Mouse (Mus musculus) testis, adult 2 months (tissue): ENCODE results near the gene Clcnka. TPM values are rescaled to one million over a fixed set of nuclear protein-coding genes. Genes with fewer than 3 reads are reported as not detected.
A peak's percentile ranks its signal among the peaks of the same experiment; 100 is the strongest.

ENCODE experiments used
- H3K27ac ChIP-seq: fragments of 200-500 bp; 2 replicates; pipeline ENCODE4 v1.5.1; 2012; ENCODE audit warnings: low read depth, low read length; ENCODE audit not compliant: control insufficient read depth, insufficient read depth
- H3K27me3 ChIP-seq: fragments of 200-500 bp; 2 replicates; pipeline ENCODE4 v1.6.1; 2012; ENCODE audit warnings: mild to moderate bottlenecking, low read length, moderate library complexity; ENCODE audit not compliant: control insufficient read depth, insufficient read depth
- H3K36me3 ChIP-seq: fragments of 200-500 bp; 2 replicates; pipeline ENCODE4 v1.6.1; 2012; ENCODE audit warnings: mild to moderate bottlenecking, low read length; ENCODE audit not compliant: control insufficient read depth, insufficient read depth
- H3K4me1 ChIP-seq: fragments of 200-500 bp; 2 replicates; pipeline ENCODE4 v1.6.1; 2012; ENCODE audit warnings: low read length; ENCODE audit not compliant: control insufficient read depth, insufficient read depth
- H3K4me3 ChIP-seq: fragments of 200-500 bp; 2 replicates; pipeline ENCODE4 v1.5.1; 2012; ENCODE audit warnings: low read depth, mild to moderate bottlenecking, low read length, moderate library complexity, mixed read lengths; ENCODE audit not compliant: control insufficient read depth
- CTCF ChIP-seq: fragments of 200-500 bp; IDR thresholded peaks from 2 replicates; pipeline ENCODE4 v1.5.1; 2012; ENCODE audit warnings: low read depth, mild to moderate bottlenecking, inconsistent platforms, low read length, moderate library complexity; ENCODE audit not compliant: control insufficient read depth, insufficient read depth, insufficient replicate concordance
- POLR2A ChIP-seq: fragments of 200-500 bp; IDR thresholded peaks from 2 replicates; pipeline ENCODE4 v1.6.1; 2012; ENCODE audit warnings: low read depth, mild to moderate bottlenecking, inconsistent platforms, low read length, moderate library complexity; ENCODE audit not compliant: control insufficient read depth
- polyA plus RNA-seq: library from polyadenylated mRNA; depleted of rRNA; stranded (reverse); fragments of >200 nt; gene quantifications from 2 replicates; pipeline ENCODE4 v1.2.3, GENCODE M21; 2012

Gene Clcnka
- polyA plus RNA-seq, 1 experiment = 1.3 TPM

DNA sequence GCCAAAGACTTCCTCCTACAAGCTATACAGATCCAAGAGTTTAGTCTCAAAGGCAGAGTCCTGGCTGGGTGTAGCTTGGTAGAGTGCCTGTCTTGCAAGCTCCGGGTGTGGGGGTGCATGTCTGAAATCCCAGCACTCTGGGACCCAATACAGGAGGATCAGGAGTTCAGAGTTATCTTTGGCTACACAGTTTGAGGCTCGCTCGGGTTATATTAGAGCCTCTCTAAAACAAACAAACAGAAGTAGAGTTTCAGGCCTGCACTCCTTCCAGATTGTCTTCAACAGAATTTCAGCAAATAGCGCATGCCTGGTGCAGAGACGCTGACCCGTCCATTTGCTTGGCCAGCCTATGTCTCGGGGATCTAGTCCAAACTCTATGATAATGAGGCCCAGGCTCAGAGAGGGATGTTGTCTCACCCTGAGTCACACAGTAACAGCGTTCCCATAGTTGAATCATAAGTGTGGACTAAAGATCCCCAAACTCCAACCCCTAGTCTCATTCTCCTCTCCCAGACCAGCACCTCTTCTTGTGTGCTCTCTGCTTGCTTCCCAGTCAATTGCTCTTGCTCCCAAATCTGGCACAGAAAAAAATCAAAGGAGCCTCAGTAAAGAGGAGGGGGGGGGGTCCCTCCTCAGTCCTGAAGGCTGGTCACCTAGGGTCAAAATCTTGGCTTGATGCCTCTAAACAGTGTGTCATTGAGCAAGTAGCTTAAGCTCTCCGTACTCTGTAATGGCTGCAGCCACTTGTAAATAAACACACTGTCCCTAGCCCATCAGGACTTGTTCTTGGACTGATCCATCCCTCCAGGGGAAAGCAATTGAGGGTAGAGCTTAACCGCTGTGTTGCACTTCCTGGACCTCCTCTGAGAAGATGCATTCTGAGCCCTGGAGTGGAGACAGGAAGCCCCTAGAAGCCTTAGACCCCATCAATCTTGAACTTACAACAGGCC lies 28.5 kb upstream of the Clcnka start:
- no peak for TF ChIP-seq POLR2A
- no peak for TF ChIP-seq CTCF
- Histone ChIP-seq H3K36me3 (no peaks in the 10 kb centered on the region), H3K27ac (peak overlapping the region; percentile 61), H3K27me3 (no peaks in the 10 kb centered on the region), H3K4me1 (peaks cover 15% of the 10 kb centered on the region), H3K4me3 (no peak overlapping the region)

DNA sequence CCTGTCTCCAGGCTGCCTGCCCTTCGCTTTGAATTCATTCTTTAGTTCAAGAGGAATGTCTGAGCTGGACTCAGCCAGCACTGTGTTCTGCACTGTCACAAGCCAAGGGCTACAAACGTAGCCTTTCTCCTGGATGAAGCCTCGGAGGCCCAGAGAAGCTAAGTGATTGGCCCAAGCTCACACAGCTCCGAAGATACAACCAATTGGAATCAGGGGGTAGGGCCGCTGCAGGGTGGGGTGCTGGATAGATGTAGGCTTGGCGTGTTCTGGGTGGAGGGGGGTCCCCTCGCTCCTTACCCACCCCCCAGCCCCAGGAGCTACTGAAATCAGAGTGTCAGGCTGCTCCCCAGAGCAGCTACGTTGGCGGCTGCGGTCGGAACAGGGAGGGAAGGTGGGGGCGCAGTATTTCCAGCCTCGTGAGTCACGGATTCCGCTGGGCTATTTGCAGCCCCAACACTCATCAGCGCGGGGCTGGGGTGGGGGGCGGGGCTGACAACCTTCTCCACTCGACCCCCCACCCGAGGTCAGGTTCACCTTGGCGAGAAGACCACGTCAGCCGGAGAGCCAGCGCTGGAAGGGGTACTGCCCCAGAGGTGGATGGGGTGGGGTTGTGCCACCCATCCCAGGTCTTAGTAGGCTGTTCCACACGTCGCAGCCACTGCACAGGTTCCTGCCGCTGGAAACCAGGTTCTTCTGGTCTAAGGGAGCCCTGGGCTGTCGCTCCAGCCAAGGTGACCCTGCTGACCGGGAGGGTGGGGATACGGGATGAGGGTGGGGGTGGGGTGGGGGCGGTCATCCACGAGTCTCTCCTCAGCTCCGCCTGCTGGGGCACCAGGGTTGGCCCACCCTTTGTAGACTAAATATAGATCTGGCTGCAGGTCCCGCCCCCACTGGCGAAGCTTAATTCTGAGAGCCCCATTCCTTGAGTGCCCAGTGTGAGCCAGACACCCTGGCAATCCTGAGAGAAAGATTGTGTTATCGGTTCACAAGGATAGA lies 27.3 kb upstream of the Clcnka start:
- no peak overlapping the region for H3K27ac ChIP-seq
- no peaks in the 10 kb centered on the region for H3K27me3 ChIP-seq

DNA sequence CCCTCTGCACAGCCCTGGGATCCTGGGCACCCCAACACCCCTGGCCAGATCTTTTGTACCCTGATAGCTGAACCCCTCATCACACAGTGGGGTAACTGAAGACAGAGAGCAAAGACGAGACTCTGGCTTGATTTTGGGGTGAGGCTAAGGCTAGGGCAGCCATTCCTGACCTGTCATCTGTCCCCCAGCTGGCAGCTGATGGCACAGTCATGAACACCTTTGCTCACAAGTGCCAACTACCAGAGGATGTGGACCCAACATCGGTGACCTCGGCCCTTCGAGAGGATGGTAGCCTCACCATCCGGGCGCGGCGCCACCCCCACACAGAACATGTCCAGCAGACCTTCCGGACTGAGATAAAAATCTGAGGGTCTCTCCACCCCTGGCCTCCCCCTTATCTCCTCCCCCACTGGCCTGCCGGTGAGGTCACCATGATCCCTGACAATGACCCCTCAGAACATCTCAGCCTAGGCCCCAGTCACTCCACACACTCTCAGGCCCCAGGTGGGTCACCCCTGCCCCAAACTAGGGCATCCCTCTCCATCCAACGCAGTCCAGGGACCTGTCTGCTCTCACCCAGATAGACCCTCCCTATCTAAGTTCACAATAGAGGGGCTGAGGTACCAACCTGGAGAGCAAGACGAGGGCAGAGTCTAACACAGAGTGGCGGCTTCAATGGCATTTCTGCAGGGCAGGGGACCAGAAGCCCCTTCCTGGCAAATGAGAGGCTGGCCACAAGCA lies 25.3 kb upstream of the Clcnka start:
- Histone ChIP-seq H3K27me3 (no peaks in the 10 kb centered on the region), H3K36me3 (no peaks in the 10 kb centered on the region), H3K27ac (no peak overlapping the region), H3K4me1 (peaks cover 33% of the 10 kb centered on the region), H3K4me3 (no peak overlapping the region)
- TF ChIP-seq POLR2A = no peak
- TF ChIP-seq CTCF = no peak

More for the DNA sequence above, 27.3 kb upstream of the Clcnka start:
- no peak for TF ChIP-seq POLR2A
- TF ChIP-seq CTCF = no peak
- Histone ChIP-seq H3K4me1 (peaks cover 28% of the 10 kb centered on the region), H3K36me3 (no peaks in the 10 kb centered on the region), H3K4me3 (peak overlapping the region; percentile 10; the same call in 1 of the 2 replicates)

DNA sequence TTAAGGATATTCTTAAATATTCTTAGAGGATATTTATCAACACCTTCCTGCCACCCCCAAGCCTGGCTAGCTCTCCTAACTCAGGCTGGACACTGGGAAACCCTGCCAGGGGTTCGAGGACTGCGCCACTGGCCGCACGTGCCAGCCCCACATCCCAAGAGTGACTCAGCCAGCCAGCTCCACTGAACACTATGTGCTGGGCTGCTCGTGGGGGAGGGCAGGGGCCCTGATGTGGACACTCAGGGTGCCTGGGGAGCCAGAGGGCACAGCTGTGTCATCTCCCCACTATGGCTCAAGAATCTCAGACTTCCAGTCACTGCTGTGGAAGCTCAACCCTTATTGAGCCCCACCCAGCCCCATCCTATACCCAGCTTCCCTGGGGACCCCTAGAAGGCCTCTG lies 24.8 kb upstream of the Clcnka start:
- TF ChIP-seq POLR2A (no peak), CTCF (no peak)
- Histone ChIP-seq H3K27me3 (no peaks in the 10 kb centered on the region), H3K4me3 (no peak overlapping the region), H3K27ac (no peak overlapping the region), H3K4me1 (peaks cover 33% of the 10 kb centered on the region), H3K36me3 (no peaks in the 10 kb centered on the region)

DNA sequence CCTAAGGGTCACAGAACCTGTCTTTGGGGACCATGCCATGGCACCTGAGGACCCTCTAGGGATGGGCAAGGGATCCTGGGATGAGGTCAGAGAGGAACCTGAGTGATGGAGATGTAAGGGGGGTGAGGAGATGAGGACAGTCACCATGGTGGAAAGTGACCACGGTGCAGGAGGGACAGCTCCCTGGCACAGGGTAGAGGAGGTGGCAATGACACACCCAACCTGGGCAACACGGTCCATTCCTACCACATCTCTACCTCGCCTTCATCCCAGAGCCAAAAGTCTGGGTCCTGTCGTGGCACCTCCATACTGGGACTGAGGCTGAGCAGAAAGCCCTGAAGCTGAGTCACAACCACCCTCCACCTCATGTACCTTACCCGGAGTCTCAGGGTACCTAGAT lies 24.3 kb upstream of the Clcnka start:
- TF ChIP-seq POLR2A (no peak), CTCF (no peak)
- no peaks in the 10 kb centered on the region for H3K27me3 ChIP-seq
- H3K36me3 ChIP-seq = no peaks in the 10 kb centered on the region
- H3K4me1 ChIP-seq = peaks cover 33% of the 10 kb centered on the region
- peak overlapping the region; percentile 38; the same call in 1 of the 2 replicates for H3K27ac ChIP-seq
- peak overlapping the region; percentile 71 for H3K4me3 ChIP-seq

DNA sequence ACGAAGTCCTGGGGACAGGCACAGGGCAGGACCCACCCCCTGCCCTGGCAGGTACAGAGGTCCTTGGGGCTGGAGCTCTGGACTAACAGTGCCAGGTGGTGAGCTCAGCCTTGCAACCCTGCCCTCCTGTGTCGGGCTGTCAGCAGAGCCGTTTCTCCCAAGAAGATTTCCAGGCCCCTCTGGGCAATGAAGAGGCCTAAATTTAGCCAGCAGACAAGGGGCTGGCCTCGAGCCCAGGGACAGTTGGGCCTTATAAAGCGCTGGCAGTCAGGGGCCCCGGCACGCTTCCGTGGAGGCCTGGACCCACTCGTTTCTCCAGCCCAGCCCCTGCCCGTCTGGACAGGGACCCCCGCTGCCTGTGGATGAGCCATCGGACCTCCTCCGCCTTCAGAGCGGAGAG lies 22.9 kb upstream of the Clcnka start:
- peak overlapping the region; percentile 71 for H3K4me3 ChIP-seq
- peaks cover 33% of the 10 kb centered on the region for H3K4me1 ChIP-seq
- TF ChIP-seq CTCF = no peak
- TF ChIP-seq POLR2A = no peak
- H3K27me3 ChIP-seq = no peaks in the 10 kb centered on the region
- no peaks in the 10 kb centered on the region for H3K36me3 ChIP-seq
- 0 out of 2 replicates have a peak overlapping the region, but pooled peaks have one; percentile 2 for H3K27ac ChIP-seq
